Mouse (Mus musculus): ENCODE measurements at regions not wholly inside any gene's neighbourhood (a gene's known extent, or its start where the extent isn't known, plus 50 kb on each side); places are given as distances from the start of the nearest gene placed in this dataset.

GRCm38 (mm10) chr3:34521357-34522053, 128.7 kb upstream of the Sox2 start:
- no peaks in the 10 kb centered on the region for H3K4me1 ChIP-seq (replicated peaks; ENCODE audit: control insufficient read depth, insufficient read depth)
- no peaks in the 10 kb centered on the region for H3K9me3 ChIP-seq (ENCODE audit: control insufficient read depth, low read length)
- H3K4me3 ChIP-seq (ENCODE audit: low read depth, low read length) = no peak overlapping the region
- no peaks in the 10 kb centered on the region for H3K36me3 ChIP-seq (ENCODE audit: control insufficient read depth, insufficient read depth, low read length)
- no peak overlapping the region for H3K4me2 ChIP-seq (replicated peaks; ENCODE audit: low read depth)
- TF ChIP-seq EP300 (optimal IDR thresholded peaks at IDR 0.05) (no peak), CTCF (IDR thresholded peaks at IDR 0.05; ENCODE audit: low read depth) (no peak)
- WGBS = 72% methylated on average over 14 of the region's 14 CpGs
- H3K27me3 ChIP-seq (ENCODE audit: control insufficient read depth, insufficient read depth, low read length) = no peaks in the 10 kb centered on the region
- ATAC-seq (ENCODE audit: low FRiP score, low TSS enrichment) (no peak), DNase-seq (ENCODE audit: low spot score) (no peak)
- no peak overlapping the region for H3K9ac ChIP-seq (ENCODE audit: low read length)
- no peak overlapping the region for H3K27ac ChIP-seq (replicated peaks)

DNA sequence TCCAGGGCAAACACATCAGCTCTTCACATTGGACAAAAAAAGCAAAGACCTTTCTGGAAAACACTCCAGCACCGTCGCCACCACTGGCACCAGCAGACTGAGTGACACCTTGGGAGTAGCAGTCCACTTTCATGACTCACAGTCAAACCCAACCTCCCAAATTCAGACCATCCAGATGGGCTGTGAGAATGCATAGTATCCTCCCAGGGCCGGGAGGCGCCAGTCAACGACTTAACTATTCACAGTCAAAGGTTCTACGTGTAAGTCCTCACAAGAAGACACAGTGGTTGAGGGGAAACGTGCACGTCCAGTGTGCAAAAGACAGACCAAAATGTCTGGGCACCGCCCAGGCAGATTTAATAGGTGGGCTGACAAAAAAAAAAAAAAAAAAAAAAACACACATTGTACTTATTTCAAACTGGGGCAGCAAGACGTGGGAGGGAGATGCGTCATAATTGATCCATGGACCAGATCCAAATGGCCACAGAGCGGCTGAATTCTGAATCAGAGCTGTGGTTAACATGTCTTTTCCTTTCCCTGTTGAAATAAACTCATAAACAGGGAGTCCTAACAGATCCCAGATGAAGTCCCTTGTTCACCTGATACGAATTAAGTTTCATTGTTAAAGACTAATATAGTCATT, 137.6 kb upstream of the Sox2 start:
- H3K36me3 ChIP-seq (ENCODE audit: control insufficient read depth, insufficient read depth, low read length) = no peaks in the 10 kb centered on the region

GRCm38 (mm10) chr3:34510723-34511122, 139.5 kb upstream of the Sox2 start:
- no peak overlapping the region for H3K27ac ChIP-seq (replicated peaks)
- H3K4me1 ChIP-seq (replicated peaks; ENCODE audit: control insufficient read depth, insufficient read depth) = no peaks in the 10 kb centered on the region
- no peaks in the 10 kb centered on the region for H3K9me3 ChIP-seq (ENCODE audit: control insufficient read depth, low read length)
- no peak overlapping the region for H3K9ac ChIP-seq (ENCODE audit: low read length)
- no peak for TF ChIP-seq CTCF (IDR thresholded peaks at IDR 0.05; ENCODE audit: low read depth)
- no peak for TF ChIP-seq EP300 (optimal IDR thresholded peaks at IDR 0.05)
- ATAC-seq (ENCODE audit: low FRiP score, low TSS enrichment) (no peak), DNase-seq (ENCODE audit: low spot score) (no peak)
- no peak overlapping the region for H3K4me3 ChIP-seq (ENCODE audit: low read depth, low read length)
- H3K4me2 ChIP-seq (replicated peaks; ENCODE audit: low read depth) = no peak overlapping the region
- WGBS = 65% methylated on average over 4 of the region's 4 CpGs
- H3K27me3 ChIP-seq (ENCODE audit: control insufficient read depth, insufficient read depth, low read length) = no peaks in the 10 kb centered on the region
- H3K36me3 ChIP-seq (ENCODE audit: control insufficient read depth, insufficient read depth, low read length) = no peaks in the 10 kb centered on the region

More for the DNA sequence above, 137.6 kb upstream of the Sox2 start:
- no peak overlapping the region for H3K27ac ChIP-seq (replicated peaks)
- TF ChIP-seq CTCF (IDR thresholded peaks at IDR 0.05; ENCODE audit: low read depth) (no peak), EP300 (optimal IDR thresholded peaks at IDR 0.05) (no peak)
- ATAC-seq (ENCODE audit: low FRiP score, low TSS enrichment) = no peak
- no peak overlapping the region for H3K9ac ChIP-seq (ENCODE audit: low read length)
- no peaks in the 10 kb centered on the region for H3K27me3 ChIP-seq (ENCODE audit: control insufficient read depth, insufficient read depth, low read length)
- DNase-seq (ENCODE audit: low spot score) = no peak
- no peaks in the 10 kb centered on the region for H3K4me1 ChIP-seq (replicated peaks; ENCODE audit: control insufficient read depth, insufficient read depth)
- H3K4me2 ChIP-seq (replicated peaks; ENCODE audit: low read depth) = no peak overlapping the region
- H3K4me3 ChIP-seq (ENCODE audit: low read depth, low read length) = no peak overlapping the region
- no peaks in the 10 kb centered on the region for H3K9me3 ChIP-seq (ENCODE audit: control insufficient read depth, low read length)
- 84% methylated on average over 13 of the region's 13 CpGs for WGBS

DNA sequence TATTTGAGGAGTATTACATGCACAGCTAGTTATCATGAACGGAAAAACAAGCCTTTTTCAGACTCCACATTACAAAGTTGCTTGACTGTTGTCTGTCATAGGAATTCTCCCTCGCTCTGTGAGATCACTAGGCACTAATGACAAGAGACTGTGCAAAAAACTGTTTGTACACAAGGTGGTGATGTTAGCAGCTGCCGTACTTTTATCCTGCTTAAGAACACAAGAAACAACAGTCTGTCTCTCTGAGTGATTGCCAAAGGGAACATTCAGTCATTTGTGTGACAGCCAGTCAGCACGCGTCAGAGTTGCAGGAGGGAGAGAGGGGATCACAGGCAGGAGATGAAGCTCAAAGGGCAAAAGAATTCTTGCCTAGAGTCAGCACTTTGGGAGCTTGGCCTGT, 141.0 kb upstream of the Sox2 start:
- H3K27me3 ChIP-seq (ENCODE audit: control insufficient read depth, insufficient read depth, low read length) = no peaks in the 10 kb centered on the region
- DNase-seq (ENCODE audit: low spot score) = no peak
- WGBS = 46% methylated on average over 5 of the region's 5 CpGs
- H3K9me3 ChIP-seq (ENCODE audit: control insufficient read depth, low read length) = no peaks in the 10 kb centered on the region
- no peaks in the 10 kb centered on the region for H3K4me1 ChIP-seq (replicated peaks; ENCODE audit: control insufficient read depth, insufficient read depth)
- H3K4me3 ChIP-seq (ENCODE audit: low read depth, low read length) = no peak overlapping the region
- no peaks in the 10 kb centered on the region for H3K36me3 ChIP-seq (ENCODE audit: control insufficient read depth, insufficient read depth, low read length)
- no peak overlapping the region for H3K27ac ChIP-seq (replicated peaks)
- TF ChIP-seq CTCF (IDR thresholded peaks at IDR 0.05; ENCODE audit: low read depth) (no peak), EP300 (optimal IDR thresholded peaks at IDR 0.05) (no peak)
- ATAC-seq (ENCODE audit: low FRiP score, low TSS enrichment) = no peak
- H3K9ac ChIP-seq (ENCODE audit: low read length) = no peak overlapping the region
- no peak overlapping the region for H3K4me2 ChIP-seq (replicated peaks; ENCODE audit: low read depth)

DNA sequence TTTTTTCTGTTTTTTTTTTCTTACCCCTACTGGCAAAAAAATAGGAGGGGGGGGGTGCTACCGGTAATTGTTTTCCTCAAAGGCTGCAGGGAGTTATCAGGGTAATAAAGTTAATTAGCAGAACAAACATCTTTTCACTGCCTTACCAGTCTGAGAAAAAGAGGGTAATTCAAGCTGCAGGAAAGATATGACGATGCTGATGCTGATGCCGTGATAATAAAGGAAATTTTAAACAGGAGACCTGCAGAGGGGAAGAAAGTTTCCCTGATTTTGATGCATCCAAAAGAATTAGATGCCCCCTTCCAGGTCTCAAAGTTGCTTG, 145.7 kb upstream of the Sox2 start:
- WGBS = 56% methylated on average over 3 of the region's 3 CpGs
- no peaks in the 10 kb centered on the region for H3K4me1 ChIP-seq (replicated peaks; ENCODE audit: control insufficient read depth, insufficient read depth)
- H3K9me3 ChIP-seq (ENCODE audit: control insufficient read depth, low read length) = no peaks in the 10 kb centered on the region
- no peak overlapping the region for H3K4me3 ChIP-seq (ENCODE audit: low read depth, low read length)
- no peak overlapping the region for H3K27ac ChIP-seq (replicated peaks)
- TF ChIP-seq CTCF (IDR thresholded peaks at IDR 0.05; ENCODE audit: low read depth) = no peak
- no peak for TF ChIP-seq EP300 (optimal IDR thresholded peaks at IDR 0.05)
- ATAC-seq (ENCODE audit: low FRiP score, low TSS enrichment) (no peak), DNase-seq (ENCODE audit: low spot score) (no peak)
- H3K4me2 ChIP-seq (replicated peaks; ENCODE audit: low read depth) = no peak overlapping the region
- H3K27me3 ChIP-seq (ENCODE audit: control insufficient read depth, insufficient read depth, low read length) = no peaks in the 10 kb centered on the region
- H3K9ac ChIP-seq (ENCODE audit: low read length) = no peak overlapping the region
- no peaks in the 10 kb centered on the region for H3K36me3 ChIP-seq (ENCODE audit: control insufficient read depth, insufficient read depth, low read length)

DNA sequence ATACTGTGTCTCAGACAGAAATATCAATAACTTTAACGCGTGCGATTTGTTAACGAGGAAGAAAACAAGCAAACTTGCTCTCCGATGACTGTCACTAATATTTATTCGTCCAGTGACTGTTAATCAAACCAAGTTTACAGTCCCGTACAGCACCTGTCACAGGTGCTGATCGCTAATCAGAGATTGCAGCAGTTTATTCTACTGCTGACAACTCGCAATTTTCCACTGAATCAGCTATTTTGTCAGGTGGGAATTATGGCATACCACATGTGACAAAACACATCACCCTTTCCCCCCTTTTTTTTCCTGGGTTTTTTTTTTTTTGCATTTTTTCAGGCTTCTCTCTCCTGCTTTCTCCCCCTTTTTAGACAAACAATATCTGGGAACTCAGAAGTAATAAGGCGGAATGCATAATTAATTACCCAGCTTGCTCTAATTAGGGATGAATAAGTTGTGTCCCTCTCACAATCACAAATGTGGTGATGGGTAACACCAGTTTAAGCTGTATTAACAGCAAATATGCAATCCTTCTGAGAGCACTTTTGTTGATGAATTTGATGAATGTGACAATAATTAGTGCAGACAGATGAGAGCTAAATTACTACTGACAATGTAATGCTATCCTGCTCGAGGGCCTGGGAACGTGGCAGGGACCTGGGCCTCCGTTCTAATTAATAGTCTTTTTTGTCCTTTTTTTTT, 146.2 kb upstream of the Sox2 start:
- Histone ChIP-seq H3K9ac (ENCODE audit: low read length) (no peak overlapping the region), H3K4me2 (replicated peaks; ENCODE audit: low read depth) (no peak overlapping the region), H3K4me3 (ENCODE audit: low read depth, low read length) (no peak overlapping the region), H3K36me3 (ENCODE audit: control insufficient read depth, insufficient read depth, low read length) (no peaks in the 10 kb centered on the region), H3K27ac (replicated peaks) (no peak overlapping the region), H3K4me1 (replicated peaks; ENCODE audit: control insufficient read depth, insufficient read depth) (no peaks in the 10 kb centered on the region), H3K27me3 (ENCODE audit: control insufficient read depth, insufficient read depth, low read length) (no peaks in the 10 kb centered on the region), H3K9me3 (ENCODE audit: control insufficient read depth, low read length) (no peaks in the 10 kb centered on the region)
- DNase-seq (ENCODE audit: low spot score) (no peak), ATAC-seq (ENCODE audit: low FRiP score, low TSS enrichment) (no peak)
- TF ChIP-seq CTCF (IDR thresholded peaks at IDR 0.05; ENCODE audit: low read depth) = no peak
- WGBS = 57% methylated on average over 13 of the region's 13 CpGs

All from stomach, postnatal 0 days (tissue).